Mouse (Mus musculus) adrenal gland, postnatal 10 days (tissue): ENCODE results near the gene Krtap10-4. TPM values are rescaled to one million over a fixed set of nuclear protein-coding genes. Genes with fewer than 3 reads are reported as not detected.
"Not testable (repeated sequence)": the region's sequence is repeated elsewhere in the genome, so short reads cannot be mapped to it uniquely, and the experiment has no call there.

Source experiments
- DNase-seq: peaks from one replicate; pipeline ENCODE4 v3.0.0; 2021; ENCODE audit warnings: mixed read lengths
- long read RNA-seq, 2 experiments: library from polyadenylated mRNA; stranded (forward); transcript quantifications; one replicate each; pipeline ENCODE4 v2.0.0; 2021
- total RNA-seq, 2 experiments: library from RNA; stranded (reverse); gene quantifications; 2 replicates each; pipeline ENCODE4 v1.2.3; 2021

Gene Krtap10-4
- total RNA-seq = not detected
- long read RNA-seq, experiment 1 = 0 reads
- long read RNA-seq, experiment 2 = 0 reads

DNA sequence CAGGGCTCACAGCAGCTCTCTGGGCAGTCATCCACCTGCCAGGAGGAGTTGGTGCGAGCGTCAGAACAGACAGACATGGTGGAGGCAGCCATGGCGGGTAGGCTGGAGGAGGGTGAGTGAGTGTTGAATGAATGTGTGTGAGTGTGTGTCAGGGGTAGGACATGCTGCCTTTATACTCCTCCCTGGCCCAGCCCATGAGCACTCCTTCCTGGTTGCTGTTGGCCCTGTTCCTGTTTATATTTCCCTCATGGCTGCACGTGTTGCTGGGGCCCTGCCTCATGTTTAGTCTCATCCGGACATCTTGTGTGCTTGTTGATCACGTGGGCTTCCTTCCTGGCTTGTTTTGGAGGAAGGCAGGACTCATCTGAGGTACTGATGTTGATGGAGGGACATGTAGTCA, at the start of gene Krtap10-4:
Krtap10-4 (minus strand) TSS at position 145 of the 400 bp plus-strand sequence.
- DNase-seq = no peak

DNA sequence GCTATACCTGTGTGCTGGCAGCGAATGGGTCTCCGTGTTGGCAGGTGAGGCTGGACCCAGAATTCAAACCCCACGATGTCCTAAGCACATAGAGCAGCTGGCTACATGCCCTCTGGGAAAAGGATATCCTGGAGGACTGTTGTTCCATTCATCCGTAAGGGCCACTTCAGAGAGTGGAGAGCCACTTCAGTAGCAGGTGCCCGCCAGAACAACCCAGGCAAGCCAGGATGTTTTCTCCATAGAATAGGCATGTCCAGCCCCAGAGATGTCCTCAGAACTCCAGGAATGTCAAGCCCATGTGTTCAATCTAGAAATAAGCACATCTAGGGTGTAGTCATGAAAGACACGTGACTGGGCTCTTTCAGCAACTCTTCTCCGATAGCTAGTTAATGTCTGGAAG, 42.8 kb upstream of the Krtap10-4 start:
- no peak for DNase-seq

GRCm38 (mm10) chr10:77867546-77867945, 40.7 kb upstream of the Krtap10-4 start:
- peak; percentile 18 for DNase-seq

DNA sequence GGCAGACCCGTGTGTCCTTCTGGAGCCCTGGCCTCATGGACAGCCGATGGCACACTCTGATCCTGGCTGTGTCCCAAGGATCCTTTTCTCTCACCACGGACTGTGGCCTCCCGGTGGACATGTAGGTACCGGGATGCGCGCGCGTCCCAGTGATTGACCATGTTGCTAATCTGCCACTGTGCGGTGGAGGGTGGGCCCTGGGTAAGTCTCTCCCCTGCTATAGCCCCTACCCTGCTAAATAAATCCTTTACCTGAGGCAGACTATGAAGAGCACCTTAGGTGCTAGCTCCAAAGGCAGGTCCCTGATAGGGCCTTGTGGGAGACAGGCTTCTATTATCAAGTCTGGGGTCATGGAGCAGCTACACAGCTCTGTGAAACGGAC, 37.9 kb upstream of the Krtap10-4 start:
- peak; percentile 26 for DNase-seq

GRCm38 (mm10) chr10:77864067-77864761, 37.3 kb upstream of the Krtap10-4 start:
- peak; percentile 32 for DNase-seq

GRCm38 (mm10) chr10:77861675-77862074, 34.8 kb upstream of the Krtap10-4 start, which contains the start of gene Gm3285:
Gene Gm3285, plus strand, starts transcription at chr10:77861975.
- DNase-seq = no peak

DNA sequence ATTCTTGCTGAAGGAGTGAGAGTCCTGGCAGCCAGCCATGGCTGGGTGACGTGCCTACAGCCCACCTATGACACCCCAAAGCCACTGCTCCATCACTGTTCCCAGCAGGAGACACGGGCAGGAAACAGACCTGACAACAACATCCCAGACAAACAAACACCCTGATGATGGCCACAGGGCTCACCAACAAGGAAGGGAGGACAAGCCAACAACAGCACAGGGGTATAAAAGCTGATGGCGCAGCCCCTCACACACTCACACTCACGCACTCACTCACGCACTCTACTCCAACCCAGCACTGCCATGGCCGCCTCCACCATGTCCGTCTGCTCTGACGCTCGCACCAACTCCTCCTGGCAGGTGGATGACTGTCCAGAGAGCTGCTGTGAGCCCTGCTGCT, 25.7 kb upstream of the Krtap10-4 start, which contains the start of gene Gm10318:
Gm10318 (plus strand) TSS at position 301 of the 400 bp plus-strand sequence.
- no peak for DNase-seq

- no peak for DNase-seq
These were observed 20.6 kb upstream of the Krtap10-4 start for GRCm38 (mm10) chr10:77847538-77847937.

DNA sequence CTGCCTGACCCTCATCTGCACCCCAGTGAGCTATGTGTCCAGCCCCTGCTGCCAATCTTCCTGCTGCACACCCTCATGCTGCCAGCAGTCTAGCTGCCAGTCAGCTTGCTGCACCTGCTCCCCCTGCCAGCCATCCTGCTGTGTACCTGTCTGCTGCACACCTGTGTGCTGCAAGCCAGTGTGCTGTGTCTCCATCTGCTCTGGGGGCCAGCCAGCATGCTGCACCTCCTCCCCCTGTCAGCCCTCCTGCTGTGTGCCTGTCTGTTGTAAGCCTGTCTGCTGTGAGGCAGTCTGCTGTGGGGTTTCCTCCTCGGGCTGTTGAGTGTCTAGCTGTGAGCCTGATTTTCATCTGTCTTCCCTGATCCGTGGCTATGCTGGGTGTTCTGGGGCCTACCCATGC, 20.1 kb upstream of the Krtap10-4 start:
- no peak for DNase-seq

- DNase-seq = no peak
These were observed 19.6 kb upstream of the Krtap10-4 start, which contains the start of gene Gm36176 for GRCm38 (mm10) chr10:77846503-77846902. Gene Gm36176, plus strand, starts transcription at chr10:77846803.

DNA sequence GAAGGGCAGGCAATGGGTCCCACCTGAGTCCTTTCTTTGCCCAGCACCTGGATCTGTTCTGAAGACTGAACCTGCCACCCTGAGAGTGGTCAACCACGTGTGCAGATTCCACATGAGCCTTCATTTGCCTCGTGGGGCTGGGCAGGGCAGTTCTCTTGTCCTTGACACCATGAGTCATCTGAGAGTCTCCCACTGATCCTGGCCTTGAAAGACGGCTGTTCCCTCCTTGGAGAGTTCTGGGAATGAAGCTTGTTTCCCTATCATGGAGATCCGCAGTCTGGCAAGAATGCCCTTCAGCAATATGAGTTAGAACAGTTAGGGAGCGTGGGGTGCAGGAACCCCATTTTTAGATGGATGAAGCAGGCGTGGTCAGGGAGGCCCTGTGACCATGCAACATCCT, 12.1 kb upstream of the Krtap10-4 start:
- DNase-seq = no peak

- DNase-seq = no peak
These were observed 8.8 kb upstream of the Krtap10-4 start, which contains the start of gene Krtap10-10 for GRCm38 (mm10) chr10:77835647-77836046. Gene Krtap10-10, plus strand, starts transcription at chr10:77835947.

DNA sequence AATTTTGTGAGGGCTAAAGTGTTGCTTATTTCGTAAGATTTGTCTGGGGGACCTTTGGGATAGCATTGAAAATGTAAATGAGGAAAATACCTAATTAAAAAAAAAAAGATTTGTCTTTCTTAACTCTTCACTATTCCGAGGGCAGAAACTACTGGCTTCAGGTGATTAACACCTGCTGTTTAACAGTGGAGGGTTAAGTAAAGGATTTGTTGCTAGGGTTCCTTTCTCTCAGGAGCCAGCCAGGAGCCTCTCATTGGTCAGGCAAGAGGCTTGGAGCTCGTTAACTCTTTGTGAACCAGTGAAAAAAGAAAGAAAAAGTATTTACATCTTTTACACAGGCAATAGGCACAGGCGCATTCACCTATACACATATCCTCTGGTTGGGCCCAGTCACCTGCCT, 7.7 kb downstream of the Krtap10-4 start:
- no peak for DNase-seq

- DNase-seq = no peak
These were observed 8.4 kb downstream of the Krtap10-4 start for GRCm38 (mm10) chr10:77818523-77818922.

GRCm38 (mm10) chr10:77815514-77815913, 11.4 kb downstream of the Krtap10-4 start:
- DNase-seq = peak; percentile 34

- DNase-seq = no peak
These were observed 12.5 kb downstream of the Krtap10-4 start, which contains the start of gene Gm2696 for GRCm38 (mm10) chr10:77814382-77814781. Gene Gm2696, plus strand, starts transcription at chr10:77814682.

DNA sequence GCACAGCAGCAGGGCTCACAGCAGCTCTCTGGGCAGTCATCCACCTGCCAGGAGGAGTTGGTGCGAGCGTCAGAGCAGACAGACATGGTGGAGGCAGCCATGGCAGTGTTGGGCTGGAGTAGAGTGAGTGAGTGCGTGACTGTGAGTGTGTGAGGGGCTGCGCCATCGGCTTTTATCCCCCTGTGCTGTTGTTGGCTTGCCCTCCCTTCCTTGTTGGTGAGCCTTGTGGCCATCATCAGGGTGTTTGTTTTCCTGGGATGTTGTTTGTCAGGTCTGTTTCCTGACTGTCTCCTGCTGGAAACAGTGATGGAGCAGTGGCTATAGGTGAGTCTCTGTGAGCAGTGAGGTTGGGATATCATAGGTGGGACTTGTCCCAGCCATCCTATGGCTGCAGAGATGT, 15.2 kb downstream of the Krtap10-4 start, which contains the start of gene Gm9507:
Gm9507 (minus strand) TSS at position 101 of the 400 bp plus-strand sequence.
- no peak for DNase-seq

GRCm38 (mm10) chr10:77804095-77804494, 22.8 kb downstream of the Krtap10-4 start:
- DNase-seq = no peak

DNA sequence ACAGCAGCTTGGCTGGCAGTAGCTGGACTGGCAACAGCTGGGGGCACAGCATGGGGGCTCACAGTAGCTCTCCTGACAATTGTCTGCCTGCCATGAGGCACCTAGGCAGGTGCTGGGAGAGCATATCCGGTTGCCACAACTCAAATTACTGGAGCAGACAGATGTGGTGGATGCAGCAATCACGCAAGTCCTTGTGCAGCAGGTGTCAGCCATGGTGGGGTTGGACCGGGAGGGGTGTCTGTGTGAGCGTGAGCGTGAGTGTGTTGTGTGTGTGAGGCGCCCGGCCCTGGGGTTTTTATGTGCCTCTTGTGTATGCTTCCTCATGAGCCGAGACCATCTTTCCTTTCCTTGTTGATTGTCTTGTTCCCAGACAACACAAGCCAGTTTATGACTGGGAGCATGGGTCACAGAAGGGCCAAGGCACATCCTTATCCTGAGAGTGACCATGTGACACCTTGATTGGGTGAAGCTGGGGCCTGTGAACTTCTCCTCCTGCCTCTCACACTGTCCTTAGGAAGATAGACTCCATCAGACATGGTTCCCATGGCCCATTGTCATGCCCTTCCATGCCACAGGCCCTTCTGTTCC, 27.9 kb downstream of the Krtap10-4 start, which contains the start of gene Gm19668:
Gm19668 (minus strand) TSS at position 213 of the 588 bp plus-strand sequence.
- no peak for DNase-seq

DNA sequence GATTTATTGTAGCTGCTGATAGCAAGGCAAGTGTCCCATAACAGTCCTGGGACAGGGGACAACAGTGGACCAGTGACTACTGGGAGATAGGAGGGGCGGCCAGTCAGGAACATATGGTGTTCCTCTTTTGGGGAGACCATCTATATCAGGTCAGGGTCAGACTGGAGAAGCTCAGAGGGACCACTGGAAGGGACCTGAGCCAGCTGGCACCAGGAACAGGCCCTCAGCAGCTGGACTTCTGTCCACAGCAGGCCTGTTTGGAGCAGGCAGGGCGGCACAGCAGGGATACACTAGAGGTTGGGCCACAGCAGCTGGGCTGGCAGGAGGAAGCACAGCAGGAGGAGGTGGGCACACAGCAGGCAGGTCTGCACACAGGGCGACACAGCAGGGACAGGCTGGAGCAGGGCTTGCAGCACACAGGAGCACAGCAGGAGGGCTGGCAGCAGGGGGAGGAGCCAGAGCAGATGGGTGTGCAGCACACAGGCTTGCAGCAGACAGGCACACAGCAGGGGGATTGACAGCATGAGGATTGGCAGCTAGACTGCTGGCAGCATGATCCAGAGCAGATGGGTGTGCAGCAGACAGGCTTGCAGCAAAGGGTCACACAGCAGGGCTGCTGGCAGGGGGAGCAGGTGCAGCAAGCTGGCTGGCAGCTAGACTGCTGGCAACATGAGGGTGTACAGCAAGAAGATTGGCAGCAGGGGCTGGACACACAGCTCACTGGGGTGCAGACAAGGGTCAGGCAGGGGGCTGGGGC, 28.6 kb downstream of the Krtap10-4 start:
- not testable (repeated sequence) for DNase-seq

DNA sequence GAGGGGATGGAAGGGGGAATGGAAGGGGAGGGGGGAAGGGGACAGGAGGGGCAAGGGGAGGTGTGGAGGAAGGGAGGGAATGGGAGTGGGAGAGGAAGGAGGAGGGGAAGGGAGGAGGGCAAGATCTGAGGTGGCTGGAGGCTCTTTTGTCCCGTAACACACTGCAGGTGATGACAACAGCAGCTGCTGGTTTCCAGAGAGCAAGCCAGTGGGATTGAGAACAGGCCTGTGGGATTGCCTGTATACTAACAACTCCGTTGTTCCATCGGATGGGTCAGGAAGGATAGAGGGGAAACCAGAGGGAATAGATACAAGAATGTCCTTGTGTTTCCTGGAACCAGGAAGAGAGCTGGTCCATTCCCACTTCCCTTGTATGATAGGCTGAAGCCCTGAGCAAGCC, 29.2 kb downstream of the Krtap10-4 start:
- DNase-seq = no peak

GRCm38 (mm10) chr10:77794976-77795375, 31.9 kb downstream of the Krtap10-4 start, which contains the start of gene Gm9639:
Gene Gm9639, minus strand, starts transcription at chr10:77795076.
- no peak for DNase-seq
